Mouse (Mus musculus): ENCODE results near the gene Mtfp1. TPM values are rescaled to one million over a fixed set of nuclear protein-coding genes. Genes with fewer than 3 reads are reported as not detected.

Mtfp1 gene
- total RNA-seq, 4 experiments from 2014 or later, result 37.5 to 49.4 (median 44.0) TPM

- DNase-seq (ENCODE audit: low spot score in 2 of 2), result peak in 1 of 2 experiments; percentile 22
Measured at GRCm38 (mm10) chr11:4083316-4084078, 11.7 kb downstream of the Mtfp1 start.

GRCm38 (mm10) chr11:4080219-4080618 lies 15.0 kb downstream of the Mtfp1 start:
- no peak for DNase-seq (ENCODE audit: low spot score in 2 of 2)

GRCm38 (mm10) chr11:4078267-4078933 lies 16.8 kb downstream of the Mtfp1 start:
- no peak for DNase-seq (ENCODE audit: low spot score in 2 of 2)

GRCm38 (mm10) chr11:4076633-4077032 lies 18.6 kb downstream of the Mtfp1 start:
- DNase-seq (ENCODE audit: low spot score in 2 of 2), result no peak

GRCm38 (mm10) chr11:4069664-4070063 lies 25.6 kb downstream of the Mtfp1 start:
- DNase-seq (ENCODE audit: low spot score in 2 of 2), result no peak

- no peak for DNase-seq (ENCODE audit: low spot score in 2 of 2)
Measured at GRCm38 (mm10) chr11:4064627-4065122, 30.6 kb downstream of the Mtfp1 start, which contains the start of gene Sec14l3. TSS of gene Sec14l3 (plus strand) at chr11:4064841.

- DNase-seq (ENCODE audit: low spot score in 2 of 2), result no peak
Measured at GRCm38 (mm10) chr11:4062981-4063380, 32.3 kb downstream of the Mtfp1 start.

- DNase-seq (ENCODE audit: low spot score in 2 of 2), result no peak
Measured at GRCm38 (mm10) chr11:4062523-4062922, 32.7 kb downstream of the Mtfp1 start.

GRCm38 (mm10) chr11:4060866-4061575 lies 34.2 kb downstream of the Mtfp1 start:
- DNase-seq (ENCODE audit: low spot score in 2 of 2), result no peak

- DNase-seq (ENCODE audit: low spot score in 2 of 2), result peak; percentile 32 to 37
Measured at GRCm38 (mm10) chr11:4053586-4053985, 41.7 kb downstream of the Mtfp1 start.

GRCm38 (mm10) chr11:4048438-4048837 lies 46.8 kb downstream of the Mtfp1 start:
- no peak for DNase-seq (ENCODE audit: low spot score in 2 of 2)

- DNase-seq (ENCODE audit: low spot score in 2 of 2), result no peak
Measured at GRCm38 (mm10) chr11:4047766-4048165, 47.5 kb downstream of the Mtfp1 start.

GRCm38 (mm10) chr11:4046526-4046925 lies 48.7 kb downstream of the Mtfp1 start:
- DNase-seq (ENCODE audit: low spot score in 2 of 2), result no peak

GRCm38 (mm10) chr11:4043081-4043480 lies 52.2 kb downstream of the Mtfp1 start:
- no peak for DNase-seq (ENCODE audit: low spot score in 2 of 2)

Small RNA genes lying within 50 kb of the gene (microRNA-seq; reads per million reads assigned to microRNA genes)
- not detected for gene Mir3060

Other genes with a start within 250 kb of the Mtfp1 start
- gene Osbp2, start 231.5 kb downstream of the Mtfp1 start, total RNA-seq (2022), result 1 to 10 TPM in 2 of 4 experiments, under 1 TPM in 2; 0.75 to 1.6 (median 1.0) TPM
- gene 4921536K21Rik, start 200.3 kb downstream of the Mtfp1 start, total RNA-seq (2022), result under 1 TPM; 0.11 to 0.36 (median 0.15) TPM
- 10 to 100 TPM in 3 of 4 experiments, 1 to 10 TPM in 1; 7.3 to 18.4 (median 14.0) TPM for gene Dusp18, start 200.2 kb downstream of the Mtfp1 start, total RNA-seq (2022)
- 10 to 100 TPM; 19.5 to 24.6 (median 21.4) TPM for gene Slc35e4, start 180.8 kb downstream of the Mtfp1 start, total RNA-seq (2022)
- 10 to 100 TPM; 11.6 to 17.3 (median 13.2) TPM for gene Tcn2, start 163.3 kb downstream of the Mtfp1 start, total RNA-seq (2022)
- 10 to 100 TPM; 25.1 to 33.5 (median 29.8) TPM for gene Pes1, start 131.5 kb downstream of the Mtfp1 start, total RNA-seq (2022)
- not detected for gene 4930556J24Rik, start 118.7 kb downstream of the Mtfp1 start, total RNA-seq (2022)
- under 1 TPM in 2 of 4 experiments, not detected in 2; 0.24 to 0.31 TPM for gene Gal3st1, start 111.8 kb downstream of the Mtfp1 start, total RNA-seq (2022)
- gene Sec14l4, start 64.0 kb downstream of the Mtfp1 start, total RNA-seq (2022), result not detected
- not detected for gene Sec14l3, start 30.6 kb downstream of the Mtfp1 start, total RNA-seq (2022)
- gene Sec14l2, start 28.0 kb upstream of the Mtfp1 start, total RNA-seq (2022), result under 1 TPM in 3 of 4 experiments, not detected in 1; 0.11 to 0.46 (median 0.24) TPM
- gene Rnf215, start 39.8 kb upstream of the Mtfp1 start, total RNA-seq (2022), result 1 to 10 TPM; 2.9 to 4.4 (median 4.0) TPM
- 1 to 10 TPM; 1.7 to 2.5 (median 2.2) TPM for gene Ccdc157, start 64.8 kb upstream of the Mtfp1 start, total RNA-seq (2022)
- gene Sf3a1, start 64.9 kb upstream of the Mtfp1 start, total RNA-seq (2022), result 10 to 100 TPM; 11.3 to 15.6 (median 12.2) TPM
- gene Tbc1d10a, start 91.3 kb upstream of the Mtfp1 start, total RNA-seq (2022), result 1 to 10 TPM; 2.7 to 4.5 (median 3.7) TPM
- 1 to 10 TPM in 3 of 4 experiments, under 1 TPM in 1; 0.56 to 2.9 (median 1.8) TPM for gene Castor1, start 122.8 kb upstream of the Mtfp1 start, total RNA-seq (2022)
- gene Osm, start 141.0 kb upstream of the Mtfp1 start, total RNA-seq (2022), result not detected
- under 1 TPM in 2 of 4 experiments, not detected in 2; 0.19 to 0.22 TPM for gene Lif, start 162.1 kb upstream of the Mtfp1 start, total RNA-seq (2022)

Data from gastrocnemius, adult 8-10 months (tissue).